Mouse (Mus musculus) ES-Bruce4 (cell line): ENCODE measurements around the gene Olfr447.

ENCODE experiments used
- CTCF ChIP-seq: IDR thresholded peaks from one replicate; pipeline ENCODE4 v1.8.1; 2011; ENCODE audit warnings: low read depth, low read length
- EP300 ChIP-seq: IDR thresholded peaks from 2 replicates; pipeline ENCODE4 v1.6.1; 2011; ENCODE audit warnings: low read depth, low read length; ENCODE audit not compliant: insufficient read depth
- POLR2A ChIP-seq: IDR thresholded peaks from one replicate; pipeline ENCODE4 v1.8.1; 2011; ENCODE audit warnings: low read length; ENCODE audit not compliant: insufficient read depth

DNA sequence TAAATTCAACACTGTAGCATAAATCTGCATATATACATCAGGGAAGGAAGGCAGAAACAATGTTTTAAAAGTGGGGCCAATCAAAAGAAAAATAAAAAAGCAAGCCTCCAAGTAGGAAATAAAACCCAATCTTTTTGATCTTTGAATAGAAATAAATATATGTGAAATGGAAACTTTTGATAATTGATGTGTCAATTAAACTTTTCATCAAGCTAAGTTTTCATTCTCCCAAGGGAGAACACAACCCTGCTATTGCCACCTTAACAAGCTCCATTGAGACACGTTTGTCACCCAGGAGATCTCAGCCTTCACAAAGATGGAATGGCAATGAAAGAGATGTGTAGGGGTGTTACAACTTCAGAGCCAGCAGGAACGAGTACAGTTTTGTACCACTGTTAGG, 12.4 kb downstream of the Olfr447 start, which contains the start of gene Olfr446:
- TF ChIP-seq CTCF (no peak), POLR2A (no peak), EP300 (no peak)
